Mouse (Mus musculus) heart, embryonic 16.5 days (tissue): ENCODE measurements around the gene Rwdd3. TPM values are rescaled to one million over a fixed set of nuclear protein-coding genes. Genes with fewer than 3 reads are reported as not detected.

Experiments used
- ATAC-seq: fragments of 200-750 bp; cut with Nextera tagmentation; replicated peaks from 2 replicates; pipeline ENCODE4 v1.8.0; 2017; ENCODE audit warnings: moderate number of reproducible peaks; ENCODE audit not compliant: insufficient read depth, low FRiP score; ENCODE audit errors: extremely low read depth
- H3K27ac ChIP-seq: fragments of 300-500 bp; sonication (generic); 2 replicates; pipeline ENCODE4 v1.5.1; 2014; ENCODE audit warnings: mild to moderate bottlenecking, low read length, control low read depth, moderate library complexity
- H3K27me3 ChIP-seq: fragments of 300-500 bp; sonication (generic); 2 replicates; pipeline ENCODE4 v1.6.1; 2014; ENCODE audit warnings: low read length, mixed read lengths; ENCODE audit not compliant: control insufficient read depth, insufficient read depth
- H3K36me3 ChIP-seq: fragments of 300-500 bp; sonication (generic); 2 replicates; pipeline ENCODE4 v1.6.1; 2014; ENCODE audit not compliant: control insufficient read depth, insufficient read depth
- H3K4me1 ChIP-seq: fragments of 300-500 bp; sonication (generic); 2 replicates; pipeline ENCODE4 v1.6.1; 2014; ENCODE audit warnings: low read length, mixed read lengths; ENCODE audit not compliant: control insufficient read depth, insufficient read depth
- H3K4me2 ChIP-seq: fragments of 300-500 bp; sonication (generic); 2 replicates; pipeline ENCODE4 v1.6.1; 2014; ENCODE audit warnings: low read depth, mild to moderate bottlenecking, control low read depth, low read length
- H3K4me3 ChIP-seq: fragments of 300-500 bp; sonication (generic); 2 replicates; pipeline ENCODE4 v1.5.1; 2014; ENCODE audit warnings: mild to moderate bottlenecking, control low read depth, low read length
- H3K9ac ChIP-seq: fragments of 300-500 bp; sonication (generic); 2 replicates; pipeline ENCODE4 v1.6.1; 2014; ENCODE audit warnings: low read length, control low read depth
- H3K9me3 ChIP-seq: fragments of 300-500 bp; sonication (generic); replicated peaks from 2 replicates; pipeline ENCODE4 v1.6.1; 2016; ENCODE audit warnings: low read length; ENCODE audit not compliant: control insufficient read depth
- WGBS: fragments of 180-500 bp; shearing (Covaris S2); extraction: QIAGEN DNeasy Blood & Tissue Kit; methylation state at CpG from one replicate; pipeline ENCODE4 v1.1.7; 2014; 5-methylcytosine and 5-hydroxymethylcytosine counted together
- polyA plus RNA-seq: library from polyadenylated mRNA; unstranded; fragments of >200 nt; fragmentation: Nextera tagmentation; extraction: Ambion mirVana; gene quantifications from 2 replicates; pipeline ENCODE4 v1.2.1, GENCODE M21; 2015

Rwdd3 gene
- polyA plus RNA-seq, 1 experiment from 2014 or later, result 3.3 TPM

- no peak for ATAC-seq
- Histone ChIP-seq H3K4me3 (no peak overlapping the region), H3K4me1 (no peaks in the 10 kb centered on the region; the same call in 1 of the 2 replicates), H3K9me3 (no peaks in the 10 kb centered on the region), H3K4me2 (no peak overlapping the region), H3K27me3 (no peaks in the 10 kb centered on the region), H3K36me3 (no peaks in the 10 kb centered on the region), H3K27ac (no peak overlapping the region), H3K9ac (no peak overlapping the region)
- 71% methylated on average over 11 of the region's 11 CpGs for WGBS
These were observed 14.9 kb downstream of the Rwdd3 start for GRCm38 (mm10) chr3:121156451-121157186.

GRCm38 (mm10) chr3:121156043-121156442 is 15.5 kb downstream of the Rwdd3 start:
- WGBS, result 54% methylated on average over 7 of the region's 7 CpGs
- ATAC-seq, result no peak

GRCm38 (mm10) chr3:121133937-121134336 is 37.6 kb downstream of the Rwdd3 start:
- Histone ChIP-seq H3K9ac (no peak overlapping the region), H3K27me3 (no peaks in the 10 kb centered on the region), H3K4me1 (no peaks in the 10 kb centered on the region), H3K4me2 (no peak overlapping the region), H3K9me3 (no peaks in the 10 kb centered on the region; the same call in 1 of the 2 replicates), H3K36me3 (no peaks in the 10 kb centered on the region), H3K4me3 (no peak overlapping the region), H3K27ac (no peak overlapping the region)
- WGBS, result 74% methylated on average over 11 of the region's 11 CpGs
- ATAC-seq, result no peak

More at GRCm38 (mm10) chr3:121156043-121156442, 15.5 kb downstream of the Rwdd3 start:
- H3K9ac ChIP-seq, result no peak overlapping the region
- H3K27me3 ChIP-seq, result no peaks in the 10 kb centered on the region
- H3K4me3 ChIP-seq, result no peak overlapping the region
- no peaks in the 10 kb centered on the region; the same call in 1 of the 2 replicates for H3K4me1 ChIP-seq
- no peak overlapping the region for H3K27ac ChIP-seq
- no peaks in the 10 kb centered on the region for H3K36me3 ChIP-seq
- H3K4me2 ChIP-seq, result no peak overlapping the region
- H3K9me3 ChIP-seq, result no peaks in the 10 kb centered on the region

GRCm38 (mm10) chr3:121133039-121133438 is 38.5 kb downstream of the Rwdd3 start:
- H3K27me3 ChIP-seq, result no peaks in the 10 kb centered on the region
- H3K9ac ChIP-seq, result no peak overlapping the region
- WGBS, result 67% methylated on average over 5 of the region's 5 CpGs
- no peak overlapping the region for H3K4me2 ChIP-seq
- H3K36me3 ChIP-seq, result no peaks in the 10 kb centered on the region
- no peak for ATAC-seq
- H3K4me3 ChIP-seq, result no peak overlapping the region
- H3K4me1 ChIP-seq, result no peaks in the 10 kb centered on the region
- no peaks in the 10 kb centered on the region; the same call in 1 of the 2 replicates for H3K9me3 ChIP-seq
- H3K27ac ChIP-seq, result no peak overlapping the region

GRCm38 (mm10) chr3:121127171-121127570 is 44.3 kb downstream of the Rwdd3 start:
- H3K9me3 ChIP-seq, result no peaks in the 10 kb centered on the region
- H3K36me3 ChIP-seq, result no peaks in the 10 kb centered on the region
- no peak overlapping the region for H3K4me3 ChIP-seq
- no peak for ATAC-seq
- no peak overlapping the region for H3K4me2 ChIP-seq
- H3K27ac ChIP-seq, result no peak overlapping the region
- H3K27me3 ChIP-seq, result no peaks in the 10 kb centered on the region
- WGBS, result 73% methylated on average over 2 of the region's 2 CpGs
- no peak overlapping the region for H3K9ac ChIP-seq
- H3K4me1 ChIP-seq, result no peaks in the 10 kb centered on the region

GRCm38 (mm10) chr3:121126476-121126875 is 45.0 kb downstream of the Rwdd3 start:
- Histone ChIP-seq H3K36me3 (no peaks in the 10 kb centered on the region), H3K4me2 (no peak overlapping the region), H3K27ac (no peak overlapping the region), H3K9ac (no peak overlapping the region), H3K27me3 (no peaks in the 10 kb centered on the region), H3K4me1 (no peaks in the 10 kb centered on the region), H3K4me3 (no peak overlapping the region), H3K9me3 (no peaks in the 10 kb centered on the region)
- no peak for ATAC-seq
- 72% methylated on average over 5 of the region's 5 CpGs for WGBS

- Histone ChIP-seq H3K4me2 (no peak overlapping the region), H3K27ac (no peak overlapping the region), H3K36me3 (no peaks in the 10 kb centered on the region), H3K4me1 (no peaks in the 10 kb centered on the region), H3K9ac (no peak overlapping the region), H3K4me3 (no peak overlapping the region), H3K9me3 (no peaks in the 10 kb centered on the region), H3K27me3 (no peaks in the 10 kb centered on the region)
- no peak for ATAC-seq
- WGBS, result 85% methylated on average over 5 of the region's 5 CpGs
These were observed 50.4 kb downstream of the Rwdd3 start for GRCm38 (mm10) chr3:121121072-121121471.

GRCm38 (mm10) chr3:121116590-121116989 is 54.9 kb downstream of the Rwdd3 start:
- H3K4me1 ChIP-seq, result no peaks in the 10 kb centered on the region
- H3K4me2 ChIP-seq, result no peak overlapping the region
- no peaks in the 10 kb centered on the region for H3K36me3 ChIP-seq
- no peak overlapping the region for H3K9ac ChIP-seq
- 75% methylated on average over 13 of the region's 13 CpGs for WGBS
- no peak overlapping the region for H3K27ac ChIP-seq
- no peak for ATAC-seq
- H3K9me3 ChIP-seq, result no peaks in the 10 kb centered on the region
- no peaks in the 10 kb centered on the region for H3K27me3 ChIP-seq
- H3K4me3 ChIP-seq, result no peak overlapping the region

GRCm38 (mm10) chr3:121116067-121116466 is 55.4 kb downstream of the Rwdd3 start:
- 87% methylated on average over 5 of the region's 5 CpGs for WGBS
- Histone ChIP-seq H3K27me3 (no peaks in the 10 kb centered on the region), H3K4me3 (no peak overlapping the region), H3K4me1 (no peaks in the 10 kb centered on the region), H3K4me2 (no peak overlapping the region), H3K27ac (no peak overlapping the region), H3K9me3 (no peaks in the 10 kb centered on the region), H3K36me3 (no peaks in the 10 kb centered on the region), H3K9ac (no peak overlapping the region)
- ATAC-seq, result no peak
